Mouse (Mus musculus) cortical plate, adult 2 months (tissue): ENCODE measurements around the gene Baiap2.

ENCODE experiments used
- CTCF ChIP-seq: fragments of 200-500 bp; IDR thresholded peaks from 2 replicates; pipeline ENCODE4 v1.5.1; 2011; ENCODE audit warnings: mild to moderate bottlenecking, control low read depth, low read length; ENCODE audit not compliant: insufficient read depth; ENCODE audit errors: extremely low read depth
- POLR2A ChIP-seq: fragments of 200-500 bp; IDR thresholded peaks from 2 replicates; pipeline ENCODE4 v1.6.1; 2011; ENCODE audit warnings: mild to moderate bottlenecking, low read length, control low read depth; ENCODE audit not compliant: insufficient read depth; ENCODE audit errors: extremely low read depth

DNA sequence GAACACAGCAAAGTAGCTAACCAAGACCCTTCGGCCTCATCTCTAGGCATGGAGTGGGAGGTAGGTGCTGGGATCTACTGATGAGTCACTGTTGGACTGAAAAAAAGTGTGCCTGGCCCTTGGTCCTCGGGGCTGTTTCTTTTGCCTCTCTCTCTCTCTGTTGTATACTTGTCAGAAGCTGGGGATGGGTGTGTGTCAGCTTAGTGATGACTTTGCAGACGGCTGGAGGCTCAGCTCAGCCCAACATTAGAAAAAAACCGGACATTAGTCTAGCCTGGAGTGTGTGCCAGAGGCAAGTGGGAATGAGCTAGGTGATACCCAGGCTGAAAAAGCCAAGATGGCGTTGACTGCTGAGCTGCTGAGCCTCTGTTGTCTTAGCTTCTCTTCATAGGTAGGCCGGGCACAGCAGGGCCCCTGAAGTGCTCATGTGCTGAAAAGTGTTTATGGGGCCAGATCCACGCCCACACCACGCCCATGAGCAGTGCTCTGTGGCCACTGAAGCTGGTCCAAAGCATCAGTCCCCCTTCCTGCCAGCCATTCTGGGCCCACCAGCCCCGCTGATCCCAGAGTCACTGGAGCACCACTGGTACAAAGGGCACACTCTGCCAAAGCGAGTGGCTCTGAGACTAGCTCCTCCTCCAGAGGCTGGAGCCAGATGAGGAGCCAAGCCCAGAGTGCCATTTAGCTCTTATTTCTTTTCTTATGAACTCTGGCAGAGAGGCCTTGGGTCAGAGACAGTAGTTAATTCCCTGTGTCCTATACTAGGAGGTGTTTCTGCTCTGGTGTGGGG lies 37.2 kb downstream of the Baiap2 start:
- TF ChIP-seq CTCF (no peak), POLR2A (no peak)
